Mouse (Mus musculus): ENCODE data around the gene Fry. TPM values are rescaled to one million over a fixed set of nuclear protein-coding genes. Genes with fewer than 3 reads are reported as not detected.
A peak's percentile ranks its signal among the peaks of the same experiment; 100 is the strongest.

Gene Fry
- total RNA-seq, 2 experiments from 2014 or later, result 73.5 to 85.7 TPM

- TF ChIP-seq CTCF (IDR thresholded peaks at IDR 0.05), result no peak
- no peak overlapping the region for H3K27ac ChIP-seq
- intact Hi-C loops (cut with DNase I), result no loop called here
Measured at GRCm38 (mm10) chr5:150451281-150452003, 333.0 kb downstream of the Fry start.

GRCm38 (mm10) chr5:150452004-150452626 lies 333.7 kb downstream of the Fry start:
- no peak overlapping the region for H3K27ac ChIP-seq

More at GRCm38 (mm10) chr5:150451281-150452003, 333.0 kb downstream of the Fry start:
- no peak for DNase-seq
- no peak overlapping the region for H3K4me3 ChIP-seq

GRCm38 (mm10) chr5:150452671-150453070 lies 334.2 kb downstream of the Fry start:
- no peak overlapping the region for H3K27ac ChIP-seq
- no peak for TF ChIP-seq CTCF (IDR thresholded peaks at IDR 0.05)
- H3K4me3 ChIP-seq, result no peak overlapping the region
- no peak for DNase-seq
- intact Hi-C loops (cut with DNase I), result no loop called here

More at GRCm38 (mm10) chr5:150452004-150452626, 333.7 kb downstream of the Fry start:
- no peak for DNase-seq
- peak; percentile 32; the same call in 1 of the 2 replicates for TF ChIP-seq CTCF (IDR thresholded peaks at IDR 0.05)
- H3K4me3 ChIP-seq, result no peak overlapping the region
- intact Hi-C loops (cut with DNase I), result no loop called here

- intact Hi-C loops (cut with DNase I), result no loop called here
- Histone ChIP-seq H3K27ac (no peak overlapping the region), H3K4me3 (no peak overlapping the region)
- DNase-seq, result no peak
- TF ChIP-seq CTCF (IDR thresholded peaks at IDR 0.05), result peak; percentile 36
Measured at GRCm38 (mm10) chr5:150453490-150453889, 335.0 kb downstream of the Fry start.

GRCm38 (mm10) chr5:150457165-150457903 lies 338.9 kb downstream of the Fry start:
- intact Hi-C loops (cut with DNase I), result no loop called here
- TF ChIP-seq CTCF (IDR thresholded peaks at IDR 0.05), result no peak
- DNase-seq, result peak; percentile 37
- Histone ChIP-seq H3K4me3 (peak overlapping the region; percentile 65), H3K27ac (peak overlapping the region; percentile 87)

GRCm38 (mm10) chr5:150457904-150458739 lies 339.7 kb downstream of the Fry start:
- no peak for TF ChIP-seq CTCF (IDR thresholded peaks at IDR 0.05)
- intact Hi-C loops (cut with DNase I), result no loop called here
- peak overlapping the region; percentile 65 for H3K4me3 ChIP-seq
- peak overlapping the region; percentile 87 for H3K27ac ChIP-seq
- DNase-seq, result no peak

GRCm38 (mm10) chr5:150459801-150460200 lies 341.4 kb downstream of the Fry start:
- no peak overlapping the region for H3K4me3 ChIP-seq
- H3K27ac ChIP-seq, result peak overlapping the region; percentile 87
- peak; percentile 14 for DNase-seq
- peak; percentile 52 for TF ChIP-seq CTCF (IDR thresholded peaks at IDR 0.05)
- intact Hi-C loops (cut with DNase I), result no loop called here

- Histone ChIP-seq H3K27ac (peak overlapping the region; percentile 73), H3K4me3 (no peak overlapping the region; the same call in 1 of the 2 replicates)
- no peak for TF ChIP-seq CTCF (IDR thresholded peaks at IDR 0.05)
- intact Hi-C loops (cut with DNase I), result no loop called here
- DNase-seq, result peak; percentile 7
Measured at GRCm38 (mm10) chr5:150464721-150465120, 346.3 kb downstream of the Fry start.

GRCm38 (mm10) chr5:150465218-150465617 lies 346.8 kb downstream of the Fry start:
- intact Hi-C loops (cut with DNase I), result no loop called here
- Histone ChIP-seq H3K4me3 (peak overlapping the region; percentile 7), H3K27ac (peak overlapping the region; percentile 73)
- no peak for TF ChIP-seq CTCF (IDR thresholded peaks at IDR 0.05)
- no peak for DNase-seq

- Histone ChIP-seq H3K4me3 (peak overlapping the region; percentile 39), H3K27ac (peak overlapping the region; percentile 73)
- no peak for TF ChIP-seq CTCF (IDR thresholded peaks at IDR 0.05)
- peak; percentile 90 for DNase-seq
- intact Hi-C loops (cut with DNase I), result no loop called here
Measured at GRCm38 (mm10) chr5:150466132-150466531, 347.7 kb downstream of the Fry start.

- intact Hi-C loops (cut with DNase I), result no loop called here
- peak overlapping the region; percentile 23 for H3K4me3 ChIP-seq
- no peak for TF ChIP-seq CTCF (IDR thresholded peaks at IDR 0.05)
- H3K27ac ChIP-seq, result peak overlapping the region; percentile 73
- DNase-seq, result no peak
Measured at GRCm38 (mm10) chr5:150468431-150468830, 350.0 kb downstream of the Fry start.

- intact Hi-C loops (cut with DNase I), result no loop called here
- H3K4me3 ChIP-seq, result no peak overlapping the region
- DNase-seq, result no peak
- TF ChIP-seq CTCF (IDR thresholded peaks at IDR 0.05), result no peak
- H3K27ac ChIP-seq, result no peak overlapping the region
Measured at GRCm38 (mm10) chr5:150477364-150477763, 358.9 kb downstream of the Fry start.
